Mouse (Mus musculus) neural tube, embryonic 13.5 days (tissue): ENCODE results near the gene Hspb3. TPM values are rescaled to one million over a fixed set of nuclear protein-coding genes. Genes with fewer than 3 reads are reported as not detected.
A peak's percentile ranks its signal among the peaks of the same experiment; 100 is the strongest.

Source experiments
- ATAC-seq: fragments of 200-750 bp; cut with Nextera tagmentation; 2 replicates; pipeline ENCODE4 v1.8.0; 2017; ENCODE audit warnings: low read depth, mild to moderate bottlenecking, moderate TSS enrichment, moderate library complexity
- H3K27ac ChIP-seq: fragments of 300-500 bp; sonication (generic); replicated peaks from 2 replicates; pipeline ENCODE4 v1.5.1; 2015; ENCODE audit warnings: moderate library complexity, mild to moderate bottlenecking, inconsistent platforms
- H3K27me3 ChIP-seq: fragments of 300-500 bp; sonication (generic); 2 replicates; pipeline ENCODE4 v1.6.1; 2015; ENCODE audit warnings: mild to moderate bottlenecking, inconsistent platforms
- H3K36me3 ChIP-seq: fragments of 300-500 bp; sonication (generic); 2 replicates; pipeline ENCODE4 v1.6.1; 2015; ENCODE audit warnings: mild to moderate bottlenecking, inconsistent platforms
- H3K4me1 ChIP-seq: fragments of 300-500 bp; sonication (generic); replicated peaks from 2 replicates; pipeline ENCODE4 v1.6.1; 2015; ENCODE audit warnings: inconsistent platforms
- H3K4me2 ChIP-seq: fragments of 300-500 bp; sonication (generic); 2 replicates; pipeline ENCODE4 v1.6.1; 2015; ENCODE audit warnings: inconsistent platforms, mild to moderate bottlenecking, moderate library complexity
- H3K4me3 ChIP-seq: fragments of 300-500 bp; sonication (generic); 2 replicates; pipeline ENCODE4 v1.5.1; 2015; ENCODE audit warnings: mild to moderate bottlenecking, inconsistent platforms
- H3K9ac ChIP-seq: fragments of 300-500 bp; sonication (generic); 2 replicates; pipeline ENCODE4 v1.6.1; 2015; ENCODE audit warnings: moderate library complexity, mild to moderate bottlenecking, inconsistent platforms
- H3K9me3 ChIP-seq: fragments of 300-500 bp; sonication (generic); 2 replicates; pipeline ENCODE4 v1.6.1; 2016; ENCODE audit warnings: inconsistent platforms
- WGBS: fragments of 180-500 bp; shearing (Covaris S2); methylation state at CpG from one replicate; pipeline ENCODE4 v1.1.7; 2015; 5-methylcytosine and 5-hydroxymethylcytosine counted together
- polyA plus RNA-seq: library from polyadenylated mRNA; unstranded; fragments of >200 nt; fragmentation: Nextera tagmentation; extraction: Ambion mirVana; gene quantifications from 2 replicates; pipeline ENCODE4 v1.2.1, GENCODE M21; 2015

The Hspb3 gene
- polyA plus RNA-seq, 1 experiment from 2014 or later: 1.0 TPM

GRCm38 (mm10) chr13:113634732-113635481, 28.6 kb downstream of the Hspb3 start:
- H3K27me3 ChIP-seq: peaks cover 8% of the 10 kb centered on the region; the same call in 1 of the 2 replicates
- no peaks in the 10 kb centered on the region for H3K4me1 ChIP-seq
- no peaks in the 10 kb centered on the region for H3K9me3 ChIP-seq
- H3K9ac ChIP-seq: no peak overlapping the region
- H3K27ac ChIP-seq: no peak overlapping the region
- no peak for ATAC-seq
- H3K4me2 ChIP-seq: no peak overlapping the region
- 89% methylated on average over 15 of the region's 15 CpGs for WGBS
- H3K4me3 ChIP-seq: no peak overlapping the region
- H3K36me3 ChIP-seq: no peaks in the 10 kb centered on the region

- Histone ChIP-seq H3K27ac (no peak overlapping the region), H3K4me1 (no peaks in the 10 kb centered on the region), H3K27me3 (peaks cover 5% of the 10 kb centered on the region), H3K4me2 (no peak overlapping the region), H3K9me3 (no peaks in the 10 kb centered on the region), H3K9ac (no peak overlapping the region), H3K4me3 (no peak overlapping the region), H3K36me3 (no peaks in the 10 kb centered on the region)
- 55% methylated on average over 6 of the region's 6 CpGs for WGBS
- ATAC-seq: no peak
Measured at GRCm38 (mm10) chr13:113632506-113632905, 31.0 kb downstream of the Hspb3 start.

DNA sequence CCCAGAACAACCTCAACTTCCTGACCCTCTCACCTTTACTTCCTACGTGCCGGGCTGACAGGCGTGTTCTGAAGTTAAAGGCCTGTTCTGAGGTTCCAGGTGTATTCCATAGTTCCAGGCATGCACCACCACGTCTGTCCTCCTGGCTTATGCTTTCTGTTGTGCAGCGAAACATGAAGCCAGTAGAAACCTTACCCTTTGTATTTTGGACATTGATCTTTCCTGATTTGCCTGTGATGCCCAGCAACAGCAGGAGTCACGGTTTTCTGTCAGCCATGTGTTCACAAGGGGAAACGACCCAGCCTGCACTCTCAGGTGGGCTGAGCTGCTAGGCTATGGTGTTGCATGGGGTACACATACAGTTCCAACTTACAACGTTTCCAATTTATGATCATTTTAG, 35.9 kb downstream of the Hspb3 start:
- ATAC-seq: no peak
- Histone ChIP-seq H3K36me3 (no peaks in the 10 kb centered on the region), H3K27me3 (peaks cover 5% of the 10 kb centered on the region), H3K27ac (no peak overlapping the region), H3K4me2 (no peak overlapping the region), H3K9ac (no peak overlapping the region), H3K4me1 (no peaks in the 10 kb centered on the region), H3K4me3 (no peak overlapping the region), H3K9me3 (no peaks in the 10 kb centered on the region)
- 86% methylated on average over 8 of the region's 8 CpGs for WGBS

DNA sequence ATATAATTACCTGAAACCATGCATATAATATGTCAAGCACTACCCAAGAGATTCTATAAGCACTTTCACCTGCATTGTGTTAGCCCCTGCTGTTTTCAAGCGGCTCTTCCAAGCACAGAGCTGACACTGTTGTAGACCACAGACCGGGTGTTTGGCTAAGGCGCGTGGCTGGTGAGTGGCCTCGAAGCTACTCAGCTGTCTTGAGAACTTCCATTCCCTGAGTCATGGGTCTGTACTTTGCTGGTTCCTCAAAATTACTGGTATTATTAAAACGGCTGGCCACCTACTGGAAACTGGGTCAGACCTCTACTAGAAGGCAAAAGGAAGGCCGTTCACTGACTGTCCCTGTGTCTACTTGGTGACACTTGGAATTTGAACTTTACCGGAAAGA, 40.6 kb downstream of the Hspb3 start:
- H3K4me3 ChIP-seq: no peak overlapping the region
- H3K9ac ChIP-seq: no peak overlapping the region
- WGBS: 83% methylated on average over 8 of the region's 8 CpGs
- H3K36me3 ChIP-seq: no peaks in the 10 kb centered on the region
- no peak overlapping the region for H3K27ac ChIP-seq
- H3K4me2 ChIP-seq: no peak overlapping the region
- H3K9me3 ChIP-seq: no peaks in the 10 kb centered on the region
- peaks cover 5% of the 10 kb centered on the region; the same call in 1 of the 2 replicates for H3K27me3 ChIP-seq
- H3K4me1 ChIP-seq: no peaks in the 10 kb centered on the region
- no peak for ATAC-seq

DNA sequence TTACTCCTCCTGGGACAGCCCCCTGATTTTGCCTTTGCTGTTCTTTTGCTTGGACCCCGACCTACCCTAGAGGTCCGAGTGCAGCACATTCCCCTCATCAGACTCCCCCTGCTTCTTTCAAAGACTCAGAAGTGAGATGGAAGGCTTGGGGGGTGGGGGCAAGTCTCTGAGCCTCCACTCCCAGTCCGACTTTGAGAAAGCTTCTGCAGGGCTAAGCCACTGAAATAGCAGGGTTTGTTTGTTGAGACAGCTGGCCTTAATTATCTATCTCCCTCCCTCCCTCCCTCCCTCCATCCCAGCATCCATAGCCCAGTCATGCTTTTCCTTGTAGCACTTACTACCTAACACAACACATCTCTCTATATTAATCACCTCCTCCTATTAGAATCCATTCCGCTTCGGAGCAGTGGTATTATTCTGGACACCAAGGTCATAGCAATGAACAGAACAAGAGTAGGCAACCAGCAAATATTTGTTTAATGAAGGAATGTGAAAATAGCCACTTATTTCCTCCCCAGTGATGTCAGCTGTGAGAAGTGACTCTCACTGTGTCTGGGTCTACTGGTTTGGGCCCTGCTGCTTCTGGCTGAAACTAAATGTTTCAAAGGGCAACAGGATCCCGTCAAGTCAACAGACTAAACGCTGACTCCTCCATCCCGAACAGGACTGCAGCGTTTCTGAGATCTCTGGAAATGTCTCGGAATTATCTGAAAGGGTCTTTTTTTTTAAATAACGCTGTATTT, 41.2 kb downstream of the Hspb3 start:
- Histone ChIP-seq H3K4me1 (peaks cover 4% of the 10 kb centered on the region), H3K9ac (no peak overlapping the region), H3K4me3 (no peak overlapping the region), H3K27me3 (peaks cover 5% of the 10 kb centered on the region; the same call in 1 of the 2 replicates), H3K4me2 (no peak overlapping the region), H3K9me3 (no peaks in the 10 kb centered on the region), H3K27ac (no peak overlapping the region), H3K36me3 (no peaks in the 10 kb centered on the region)
- no peak for ATAC-seq
- 67% methylated on average over 11 of the region's 11 CpGs for WGBS

- Histone ChIP-seq H3K4me2 (no peak overlapping the region), H3K27ac (no peak overlapping the region), H3K9ac (no peak overlapping the region), H3K4me1 (peaks cover 37% of the 10 kb centered on the region), H3K9me3 (no peaks in the 10 kb centered on the region), H3K36me3 (no peaks in the 10 kb centered on the region), H3K27me3 (peaks cover 5% of the 10 kb centered on the region; the same call in 1 of the 2 replicates), H3K4me3 (no peak overlapping the region)
- WGBS: 77% methylated on average over 9 of the region's 9 CpGs
- no peak for ATAC-seq
Measured at GRCm38 (mm10) chr13:113619003-113619402, 44.5 kb downstream of the Hspb3 start.

- under 1% methylated on average over 116 of the region's 119 CpGs for WGBS
- H3K27ac ChIP-seq: peak within 1 kb of the TSS; percentile 95
- peak within 1 kb of the TSS; percentile 85 for H3K4me2 ChIP-seq
- ATAC-seq: peak; percentile 93
- peak within 1 kb of the TSS; percentile 94 for H3K9ac ChIP-seq
- peak within 1 kb of the TSS; percentile 88 for H3K4me3 ChIP-seq
- peaks cover 45% of the 10 kb centered on the region for H3K4me1 ChIP-seq
- no peaks in the 10 kb centered on the region for H3K36me3 ChIP-seq
- H3K27me3 ChIP-seq: peaks cover 5% of the 10 kb centered on the region; the same call in 1 of the 2 replicates
- no peaks in the 10 kb centered on the region for H3K9me3 ChIP-seq
Measured at GRCm38 (mm10) chr13:113617891-113618823, 45.3 kb downstream of the Hspb3 start, which contains the start of gene Snx18. Gene Snx18 (minus strand): TSS chr13:113618564.

GRCm38 (mm10) chr13:113617338-113617890, 46.1 kb downstream of the Hspb3 start:
- Histone ChIP-seq H3K36me3 (no peaks in the 10 kb centered on the region), H3K4me3 (peak overlapping the region; percentile 88), H3K4me1 (peaks cover 53% of the 10 kb centered on the region), H3K9me3 (no peaks in the 10 kb centered on the region), H3K4me2 (peak overlapping the region; percentile 85), H3K9ac (peak overlapping the region; percentile 94), H3K27me3 (peaks cover 5% of the 10 kb centered on the region; the same call in 1 of the 2 replicates), H3K27ac (peak overlapping the region; percentile 95)
- peak; percentile 4; the same call in 1 of the 2 replicates for ATAC-seq
- 11% methylated on average over 49 of the region's 49 CpGs for WGBS

- Histone ChIP-seq H3K4me1 (peaks cover 58% of the 10 kb centered on the region), H3K36me3 (no peaks in the 10 kb centered on the region), H3K4me3 (peak overlapping the region; percentile 88), H3K9ac (peak overlapping the region; percentile 94), H3K27me3 (peaks cover 5% of the 10 kb centered on the region; the same call in 1 of the 2 replicates), H3K9me3 (no peaks in the 10 kb centered on the region), H3K4me2 (peak overlapping the region; percentile 85), H3K27ac (peak overlapping the region; percentile 62; the same call in 1 of the 2 replicates)
- ATAC-seq: no peak
- 70% methylated on average over 24 of the region's 24 CpGs for WGBS
Measured at GRCm38 (mm10) chr13:113616751-113617337, 46.6 kb downstream of the Hspb3 start.

DNA sequence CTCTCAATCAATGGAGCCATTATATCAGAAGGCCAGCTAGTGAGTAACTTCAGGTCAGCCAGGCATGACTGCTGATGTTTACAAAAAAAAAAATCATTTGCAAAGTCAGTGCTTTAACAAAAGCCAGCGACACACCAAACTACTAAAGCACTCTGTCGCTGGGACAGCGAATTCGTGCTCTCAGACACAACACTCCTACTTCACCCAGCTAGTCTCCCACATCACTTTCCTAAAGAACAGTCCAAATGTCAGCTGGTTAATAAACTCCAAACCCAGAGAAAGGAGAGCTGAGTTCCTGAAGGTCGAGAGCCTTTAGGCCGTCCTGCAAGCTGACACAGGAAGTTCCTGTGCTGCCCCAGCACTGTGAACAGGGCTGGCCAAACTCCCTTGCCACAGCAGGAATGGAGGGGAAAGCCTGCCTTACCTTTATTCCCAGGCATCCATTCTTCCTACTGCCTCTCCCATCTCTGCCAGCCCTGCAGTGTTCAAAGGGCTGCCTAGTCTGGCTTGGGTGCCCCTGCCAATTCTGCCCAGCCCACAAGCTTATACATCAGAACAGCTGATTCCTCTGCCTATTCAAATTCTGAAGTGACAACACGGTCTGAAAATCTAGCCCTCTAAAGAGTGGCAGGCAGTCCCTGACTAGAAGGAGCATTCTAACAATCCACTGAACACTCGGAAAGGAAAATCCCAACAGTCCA, 47.4 kb downstream of the Hspb3 start:
- H3K4me2 ChIP-seq: peak overlapping the region; percentile 85
- 14% methylated on average over 8 of the region's 8 CpGs for WGBS
- peaks cover 66% of the 10 kb centered on the region for H3K4me1 ChIP-seq
- peaks cover 5% of the 10 kb centered on the region; the same call in 1 of the 2 replicates for H3K27me3 ChIP-seq
- ATAC-seq: no peak
- H3K36me3 ChIP-seq: no peaks in the 10 kb centered on the region
- no peaks in the 10 kb centered on the region for H3K9me3 ChIP-seq
- peak overlapping the region; percentile 88 for H3K4me3 ChIP-seq
- H3K9ac ChIP-seq: peak overlapping the region; percentile 94
- H3K27ac ChIP-seq: peak overlapping the region; percentile 62
